Mouse (Mus musculus) B cell, adult (primary cell): Measurements from ENCODE around the gene Gm10375. TPM values are rescaled to one million over a fixed set of nuclear protein-coding genes. Genes with fewer than 3 reads are reported as not detected.

Source experiments
- total RNA-seq: library from RNA; stranded (reverse); gene quantifications from 4 replicates; pipeline ENCODE4 v1.2.4, GENCODE M21; 2023; ENCODE audit not compliant: inconsistent age

The Gm10375 gene
- total RNA-seq: not detected in 4 replicates

DNA sequence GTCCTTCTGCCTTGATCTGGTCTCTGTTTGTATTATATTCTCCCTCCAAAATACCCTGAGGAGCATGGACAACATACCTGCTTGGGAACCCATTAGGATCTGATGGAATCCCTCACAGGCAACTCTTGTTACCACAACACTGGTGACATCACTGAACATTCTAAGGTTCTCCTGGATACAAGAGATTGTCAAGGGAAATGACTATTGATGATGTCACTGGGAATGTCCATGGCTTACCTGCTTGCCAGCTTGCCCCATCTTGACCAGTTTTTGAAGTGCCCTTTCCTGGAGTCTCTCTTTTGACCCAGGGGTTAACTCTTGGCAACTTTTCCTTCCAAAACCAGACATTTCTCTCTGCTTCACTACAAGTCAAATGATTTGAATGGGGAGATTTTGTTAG lies at the start of gene Gm10375:
Gene Gm10375, minus strand, starts transcription at position 101 of the 400 bp plus-strand sequence.

GRCm38 (mm10) chr14:43579046-43579445 lies 28.8 kb downstream of the Gm10375 start, which contains the start of gene Gm17654:
Gene Gm17654, minus strand, starts transcription at chr14:43579146.

Other genes starting within 250 kb of the Gm10375 start
- not detected in 4 replicates for gene Gm8138, start 191.7 kb downstream of the Gm10375 start, total RNA-seq
- not detected in 4 replicates for gene Gm5799, start 64.4 kb downstream of the Gm10375 start, total RNA-seq
- not detected in 4 replicates for gene Gm17654, start 28.9 kb downstream of the Gm10375 start, total RNA-seq
- not detected in 4 replicates for gene Gm8165, start 69.2 kb upstream of the Gm10375 start, total RNA-seq
- 1.1 to 2.1 TPM (median 1.6 TPM) in 4 replicates for gene Gm7324, start 89.8 kb upstream of the Gm10375 start, total RNA-seq
- not detected in 4 replicates for gene Gm16506, start 119.5 kb upstream of the Gm10375 start, total RNA-seq
- not detected in 4 replicates for gene Gm6526, start 139.9 kb upstream of the Gm10375 start, total RNA-seq
- not detected in 4 replicates for gene Gm8180, start 176.7 kb upstream of the Gm10375 start, total RNA-seq